Mouse (Mus musculus): ENCODE results near the gene Lhpp. TPM values are rescaled to one million over a fixed set of nuclear protein-coding genes. Genes with fewer than 3 reads are reported as not detected.

Gene Lhpp
- polyA plus RNA-seq, 1 experiment from 2014 or later: 9.0 TPM

GRCm38 (mm10) chr7:132715259-132715658, 104.8 kb downstream of the Lhpp start:
- no peak for ATAC-seq

GRCm38 (mm10) chr7:132719570-132719969, 109.1 kb downstream of the Lhpp start:
- Histone ChIP-seq H3K4me2 (ENCODE audit: low read depth, low read length) (no peak overlapping the region), H3K4me1 (ENCODE audit: insufficient read depth) (peaks cover 42% of the 10 kb centered on the region), H3K27ac (ENCODE audit: low read depth) (peak overlapping the region; percentile 74; the same call in 1 of the 2 replicates), H3K9ac (replicated peaks) (no peak overlapping the region), H3K4me3 (ENCODE audit: low read depth, low read length) (no peak overlapping the region), H3K27me3 (ENCODE audit: insufficient read depth, low read length) (no peaks in the 10 kb centered on the region), H3K9me3 (ENCODE audit: low read length) (no peaks in the 10 kb centered on the region), H3K36me3 (replicated peaks; ENCODE audit: insufficient read depth, low read length) (peaks cover 44% of the 10 kb centered on the region)
- ATAC-seq (no peak), DNase-seq (no peak)
- 74% methylated on average over 4 of the region's 4 CpGs for WGBS (ENCODE audit: insufficient replicate concordance)
- TF ChIP-seq CTCF (IDR thresholded peaks at IDR 0.05; ENCODE audit: low read depth): no peak
- TF ChIP-seq EP300 (IDR thresholded peaks at IDR 0.05; ENCODE audit: low read depth): no peak

More at GRCm38 (mm10) chr7:132715259-132715658, 104.8 kb downstream of the Lhpp start:
- no peak for DNase-seq
- no peak overlapping the region for H3K4me2 ChIP-seq (ENCODE audit: low read depth, low read length)
- peak overlapping the region; percentile 89; the same call in 1 of the 2 replicates for H3K27ac ChIP-seq (ENCODE audit: low read depth)
- no peak overlapping the region for H3K4me3 ChIP-seq (ENCODE audit: low read depth, low read length)
- H3K27me3 ChIP-seq (ENCODE audit: insufficient read depth, low read length): no peaks in the 10 kb centered on the region
- no peak overlapping the region for H3K9ac ChIP-seq (replicated peaks)
- H3K4me1 ChIP-seq (ENCODE audit: insufficient read depth): peaks cover 48% of the 10 kb centered on the region
- no peaks in the 10 kb centered on the region for H3K9me3 ChIP-seq (ENCODE audit: low read length)
- 94% methylated on average over 4 of the region's 4 CpGs for WGBS (ENCODE audit: insufficient replicate concordance)
- H3K36me3 ChIP-seq (replicated peaks; ENCODE audit: insufficient read depth, low read length): peaks cover 64% of the 10 kb centered on the region
- no peak for TF ChIP-seq CTCF (IDR thresholded peaks at IDR 0.05; ENCODE audit: low read depth)
- no peak for TF ChIP-seq EP300 (IDR thresholded peaks at IDR 0.05; ENCODE audit: low read depth)

- no peak overlapping the region for H3K4me3 ChIP-seq (ENCODE audit: low read depth, low read length)
Observed at GRCm38 (mm10) chr7:132720562-132720961, 110.1 kb downstream of the Lhpp start.

GRCm38 (mm10) chr7:132722401-132723370, 112.2 kb downstream of the Lhpp start:
- 87% methylated on average over 12 of the region's 12 CpGs for WGBS (ENCODE audit: insufficient replicate concordance)
- H3K27ac ChIP-seq (ENCODE audit: low read depth): peak overlapping the region; percentile 20
- H3K4me3 ChIP-seq (ENCODE audit: low read depth, low read length): no peak overlapping the region
- H3K4me1 ChIP-seq (ENCODE audit: insufficient read depth): peaks cover 41% of the 10 kb centered on the region
- no peak overlapping the region for H3K4me2 ChIP-seq (ENCODE audit: low read depth, low read length)
- DNase-seq (no peak), ATAC-seq (no peak)
- H3K9me3 ChIP-seq (ENCODE audit: low read length): no peaks in the 10 kb centered on the region
- no peak overlapping the region for H3K9ac ChIP-seq (replicated peaks)
- TF ChIP-seq CTCF (IDR thresholded peaks at IDR 0.05; ENCODE audit: low read depth): no peak
- TF ChIP-seq EP300 (IDR thresholded peaks at IDR 0.05; ENCODE audit: low read depth): no peak
- H3K36me3 ChIP-seq (replicated peaks; ENCODE audit: insufficient read depth, low read length): peaks cover 27% of the 10 kb centered on the region
- H3K27me3 ChIP-seq (ENCODE audit: insufficient read depth, low read length): no peaks in the 10 kb centered on the region

More at GRCm38 (mm10) chr7:132720562-132720961, 110.1 kb downstream of the Lhpp start:
- H3K9me3 ChIP-seq (ENCODE audit: low read length): no peaks in the 10 kb centered on the region
- ATAC-seq (peak; percentile 46), DNase-seq (peak; percentile 73)
- TF ChIP-seq CTCF (IDR thresholded peaks at IDR 0.05; ENCODE audit: low read depth) (0 out of 2 replicates have a peak, but pooled peaks have one; percentile 6), EP300 (IDR thresholded peaks at IDR 0.05; ENCODE audit: low read depth) (peak; percentile 23; the same call in 1 of the 2 replicates)
- H3K9ac ChIP-seq (replicated peaks): peak overlapping the region; percentile 21; the same call in 1 of the 2 replicates
- H3K36me3 ChIP-seq (replicated peaks; ENCODE audit: insufficient read depth, low read length): peaks cover 34% of the 10 kb centered on the region
- 74% methylated on average over 8 of the region's 8 CpGs for WGBS (ENCODE audit: insufficient replicate concordance)
- H3K4me2 ChIP-seq (ENCODE audit: low read depth, low read length): no peak overlapping the region
- H3K27me3 ChIP-seq (ENCODE audit: insufficient read depth, low read length): no peaks in the 10 kb centered on the region
- H3K27ac ChIP-seq (ENCODE audit: low read depth): peak overlapping the region; percentile 74
- peaks cover 42% of the 10 kb centered on the region for H3K4me1 ChIP-seq (ENCODE audit: insufficient read depth)

- Histone ChIP-seq H3K4me2 (ENCODE audit: low read depth, low read length) (peak overlapping the region; percentile 45), H3K27ac (ENCODE audit: low read depth) (peak overlapping the region; percentile 83), H3K9ac (replicated peaks) (no peak overlapping the region), H3K36me3 (replicated peaks; ENCODE audit: insufficient read depth, low read length) (peaks cover 34% of the 10 kb centered on the region), H3K9me3 (ENCODE audit: low read length) (no peaks in the 10 kb centered on the region), H3K27me3 (ENCODE audit: insufficient read depth, low read length) (no peaks in the 10 kb centered on the region), H3K4me3 (ENCODE audit: low read depth, low read length) (no peak overlapping the region), H3K4me1 (ENCODE audit: insufficient read depth) (peaks cover 41% of the 10 kb centered on the region)
- TF ChIP-seq CTCF (IDR thresholded peaks at IDR 0.05; ENCODE audit: low read depth) (no peak), EP300 (IDR thresholded peaks at IDR 0.05; ENCODE audit: low read depth) (no peak)
- DNase-seq (peak; percentile 78), ATAC-seq (peak; percentile 82)
- WGBS (ENCODE audit: insufficient replicate concordance): 57% methylated on average over 11 of the region's 11 CpGs
Observed at GRCm38 (mm10) chr7:132723906-132724305, 113.5 kb downstream of the Lhpp start.

- WGBS (ENCODE audit: insufficient replicate concordance): 71% methylated on average over 5 of the region's 5 CpGs
- Histone ChIP-seq H3K4me1 (ENCODE audit: insufficient read depth) (peaks cover 44% of the 10 kb centered on the region), H3K4me3 (ENCODE audit: low read depth, low read length) (no peak overlapping the region), H3K9ac (replicated peaks) (no peak overlapping the region), H3K36me3 (replicated peaks; ENCODE audit: insufficient read depth, low read length) (peaks cover 35% of the 10 kb centered on the region), H3K4me2 (ENCODE audit: low read depth, low read length) (peak overlapping the region; percentile 15), H3K9me3 (ENCODE audit: low read length) (no peaks in the 10 kb centered on the region), H3K27me3 (ENCODE audit: insufficient read depth, low read length) (no peaks in the 10 kb centered on the region), H3K27ac (ENCODE audit: low read depth) (peak overlapping the region; percentile 83)
- no peak for ATAC-seq
- DNase-seq: no peak
- TF ChIP-seq CTCF (IDR thresholded peaks at IDR 0.05; ENCODE audit: low read depth): no peak
- no peak for TF ChIP-seq EP300 (IDR thresholded peaks at IDR 0.05; ENCODE audit: low read depth)
Observed at GRCm38 (mm10) chr7:132724501-132725062, 114.1 kb downstream of the Lhpp start.

Data from liver, postnatal 0 days (tissue).